Mouse (Mus musculus) cerebellum, adult 11 months (tissue): Measurements from ENCODE around the gene Hddc3.
A peak's percentile ranks its signal among the peaks of the same experiment; 100 is the strongest.

Experiments used
- DNase-seq: peaks from one replicate; pipeline ENCODE4 v3.0.0; 2022

The Hddc3 gene

GRCm38 (mm10) chr7:80336932-80337331, 6.0 kb upstream of the Hddc3 start:
- DNase-seq: no peak

GRCm38 (mm10) chr7:80339371-80339770, 3.5 kb upstream of the Hddc3 start:
- DNase-seq: no peak

GRCm38 (mm10) chr7:80339793-80340628, 2.9 kb upstream of the Hddc3 start:
- DNase-seq: peak; percentile 98

- peak; percentile 67 for DNase-seq
Observed at GRCm38 (mm10) chr7:80340793-80341192, 2.1 kb upstream of the Hddc3 start, which contains the start of gene Unc45a. Gene Unc45a, minus strand, starts transcription at chr7:80341005.

- no peak for DNase-seq
Observed at GRCm38 (mm10) chr7:80341793-80342192, 1.1 kb upstream of the Hddc3 start.

GRCm38 (mm10) chr7:80343270-80344018, 540 bp downstream of the Hddc3 start:
- no peak for DNase-seq

- no peak for DNase-seq
Observed at GRCm38 (mm10) chr7:80346173-80346572, 3.3 kb downstream of the Hddc3 start.

- DNase-seq: no peak
Observed at GRCm38 (mm10) chr7:80346830-80347229, 3.9 kb downstream of the Hddc3 start.

- no peak for DNase-seq
Observed at GRCm38 (mm10) chr7:80347670-80348586, 5.0 kb downstream of the Hddc3 start.

- DNase-seq: no peak
Observed at GRCm38 (mm10) chr7:80350808-80351207, 7.9 kb downstream of the Hddc3 start.

GRCm38 (mm10) chr7:80352920-80353319, 10.0 kb downstream of the Hddc3 start:
- no peak for DNase-seq

- DNase-seq: no peak
Observed at GRCm38 (mm10) chr7:80356351-80356750, 13.4 kb downstream of the Hddc3 start.

- DNase-seq: no peak
Observed at GRCm38 (mm10) chr7:80357156-80357555, 14.3 kb downstream of the Hddc3 start.

GRCm38 (mm10) chr7:80358039-80358438, 15.1 kb downstream of the Hddc3 start:
- DNase-seq: no peak

GRCm38 (mm10) chr7:80360435-80360834, 17.5 kb downstream of the Hddc3 start:
- no peak for DNase-seq

- DNase-seq: no peak
Observed at GRCm38 (mm10) chr7:80365759-80366158, 22.9 kb downstream of the Hddc3 start.

GRCm38 (mm10) chr7:80367232-80367631, 24.3 kb downstream of the Hddc3 start:
- DNase-seq: no peak

- DNase-seq: no peak
Observed at GRCm38 (mm10) chr7:80368009-80368408, 25.1 kb downstream of the Hddc3 start.

GRCm38 (mm10) chr7:80368635-80369421, 25.9 kb downstream of the Hddc3 start:
- DNase-seq: no peak

- peak; percentile 45 for DNase-seq
Observed at GRCm38 (mm10) chr7:80369461-80369860, 26.6 kb downstream of the Hddc3 start.

GRCm38 (mm10) chr7:80369967-80370431, 27.1 kb downstream of the Hddc3 start:
- no peak for DNase-seq

- peak; percentile 90 for DNase-seq
Observed at GRCm38 (mm10) chr7:80370649-80371040, 27.7 kb downstream of the Hddc3 start.
